ENCODE assay signal across 24 mouse cellular contexts in genomic region chr10:116432421-116432820, GRCm38 (mm10). TPM values are rescaled to one million over a fixed set of nuclear protein-coding genes. Genes with fewer than 3 reads are reported as not detected.
DNase-seq lines count a peak whose midpoint lies in the region; ATAC-seq and TF ChIP-seq lines count a peak whose summit lies in the region.
"Had no signal": no experiment of that assay in that cellular context is flagged by ENCODE, and none has a peak within 500 bp of the region (broad histone marks: within the 10 kb centered on the region; RNA-seq: fewer than 3 reads in every experiment).

No protein-coding gene starts in this region.

- TF ChIP-seq EP300 in heart, postnatal 0 days (IDR thresholded peaks at IDR 0.05; ENCODE audit: low read depth), result no peak

- 57% methylated on average over 7 of the region's 7 CpGs for WGBS in heart, postnatal 0 days

- H3K9ac ChIP-seq in heart, postnatal 0 days (replicated peaks; ENCODE audit: low read depth, low read length), result no peak overlapping the region
- H3K9ac ChIP-seq: forebrain, embryonic 13.5 days; heart, embryonic 15.5 days; hindbrain, embryonic 12.5 days; hindbrain, embryonic 15.5 days had no signal

- no peaks in the 10 kb centered on the region for H3K27me3 ChIP-seq in heart, postnatal 0 days (ENCODE audit: control insufficient read depth, insufficient read depth, low read length)
- H3K27me3 ChIP-seq: forebrain, embryonic 13.5 days; heart, embryonic 15.5 days; hindbrain, embryonic 12.5 days; hindbrain, embryonic 15.5 days had no signal

- intact Hi-C loops in left cerebral cortex, adult 2 months (cut with DNase I), result no loop called here

- DNase-seq in heart, adult 18-20 months, result peak; percentile 28
- DNase-seq in heart, postnatal 4 days, result no peak
- DNase-seq in heart, postnatal 0 days (ENCODE audit: low spot score), result no peak
- no peak for DNase-seq in heart, adult 11 months
- no peak for DNase-seq in left cerebral cortex, adult 2 months (ENCODE audit: extremely low spot score in 1 of 2, low spot score in 2 of 2)
- no peak for DNase-seq in left cerebral cortex, adult 11 months (ENCODE audit: low spot score)
- DNase-seq: adrenal gland, adult 2 months; adrenal gland, postnatal 14 days; cerebellum, adult 11-12 months; cerebellum, adult 9-10 months; gastrocnemius, adult 2 months; gastrocnemius, postnatal 14 days; kidney, adult 2 months had no signal

- 0 out of 2 replicates have a peak, but pooled peaks cover 3% of the 10 kb centered on the region for H3K4me1 ChIP-seq in heart, postnatal 0 days (ENCODE audit: control insufficient read depth, insufficient read depth)
- H3K4me1 ChIP-seq: forebrain, embryonic 10.5 days; forebrain, embryonic 13.5 days; heart, embryonic 15.5 days; hindbrain, embryonic 12.5 days; hindbrain, embryonic 15.5 days had no signal

- no peak for TF ChIP-seq CTCF in heart, postnatal 0 days (IDR thresholded peaks at IDR 0.05; ENCODE audit: low read depth)
- TF ChIP-seq CTCF in left cerebral cortex, adult 2 months (IDR thresholded peaks at IDR 0.05), result no peak

- H3K27ac ChIP-seq in heart, postnatal 0 days (ENCODE audit: low read depth), result no peak overlapping the region
- H3K27ac ChIP-seq in left cerebral cortex, adult 2 months, result 0 out of 2 replicates have a peak overlapping the region, but pooled peaks have one; percentile 28
- H3K27ac ChIP-seq: forebrain, embryonic 10.5 days; forebrain, embryonic 13.5 days; gastrocnemius, adult 2 months; heart, embryonic 10.5 days; heart, embryonic 15.5 days; hindbrain, embryonic 12.5 days; hindbrain, embryonic 15.5 days had no signal

- peak; percentile 47; the same call in 1 of the 2 replicates for ATAC-seq in heart, postnatal 0 days (ENCODE audit: insufficient read depth, low read depth)
- ATAC-seq in frontal cortex, adult (ENCODE audit: low TSS enrichment), result no peak
- ATAC-seq: CD4-positive, CD25-positive, alpha-beta regulatory T cell, adult 4 months; forebrain, embryonic 13.5 days; forebrain, embryonic 16.5 days had no signal

- H3K4me2 ChIP-seq in heart, postnatal 0 days (ENCODE audit: low read depth, low read length), result no peak overlapping the region
- H3K4me2 ChIP-seq: forebrain, embryonic 13.5 days; heart, embryonic 15.5 days; hindbrain, embryonic 12.5 days; hindbrain, embryonic 15.5 days had no signal

- no peak overlapping the region for H3K4me3 ChIP-seq in heart, postnatal 0 days (ENCODE audit: low read depth, low read length)
- no peak overlapping the region for H3K4me3 ChIP-seq in left cerebral cortex, adult 2 months
- H3K4me3 ChIP-seq: forebrain, embryonic 10.5 days; forebrain, embryonic 13.5 days; gastrocnemius, adult 2 months; heart, embryonic 10.5 days; heart, embryonic 15.5 days; hindbrain, embryonic 12.5 days; hindbrain, embryonic 15.5 days had no signal

- no peaks in the 10 kb centered on the region for H3K36me3 ChIP-seq in heart, postnatal 0 days (replicated peaks; ENCODE audit: control insufficient read depth, insufficient read depth, low read length)
- H3K36me3 ChIP-seq: heart, embryonic 15.5 days; hindbrain, embryonic 15.5 days had no signal

- no peaks in the 10 kb centered on the region for H3K9me3 ChIP-seq in heart, postnatal 0 days (replicated peaks; ENCODE audit: control insufficient read depth, low read length)
- H3K9me3 ChIP-seq: forebrain, embryonic 10.5 days; heart, embryonic 15.5 days; hindbrain, embryonic 15.5 days had no signal

RNA-seq across cellular contexts. Expression of gene Kcnmb4, which starts 41.3 kb away (rescaled TPM):
- under 1 TPM; 0.32 to 0.64 TPM for total RNA-seq in heart, adult 18-20 months (2021)
- total RNA-seq in heart, postnatal 4 days (2021), result 1 to 10 TPM; 2.6 to 2.9 TPM
- 6.8 and 14.5 TPM in 2 replicates for total RNA-seq in heart, postnatal 0 days (2014; rRNA removed; ENCODE audit: low replicate concordance)
- polyA plus RNA-seq in heart, postnatal 0 days (2015; fragmentation: Nextera tagmentation; extraction: Ambion mirVana), result 1.00 and 1.3 TPM in 2 replicates
- 100 to 1,000 TPM; 102 TPM for total RNA-seq in left cerebral cortex, adult 2 months (2021)
- total RNA-seq: hematopoietic stem cell, adult 5-6 weeks; MEL had no signal

Comparison
In these comparisons a context has a peak if more than half of its experiments do, and no peak if none do; other contexts are left out.
1. DNase-seq: peak in heart, adult 18-20 months (2 of 2); none in heart, postnatal 4 days (single experiment), heart, postnatal 0 days (single experiment), heart, adult 11 months (single experiment), left cerebral cortex, adult 2 months (0 of 2) and left cerebral cortex, adult 11 months (single experiment).